Mouse (Mus musculus): ENCODE results near the gene Npm3. TPM values are rescaled to one million over a fixed set of nuclear protein-coding genes. Genes with fewer than 3 reads are reported as not detected.

Gene Npm3
- polyA plus RNA-seq, 1 experiment from 2014 or later: 7.6 TPM

DNA sequence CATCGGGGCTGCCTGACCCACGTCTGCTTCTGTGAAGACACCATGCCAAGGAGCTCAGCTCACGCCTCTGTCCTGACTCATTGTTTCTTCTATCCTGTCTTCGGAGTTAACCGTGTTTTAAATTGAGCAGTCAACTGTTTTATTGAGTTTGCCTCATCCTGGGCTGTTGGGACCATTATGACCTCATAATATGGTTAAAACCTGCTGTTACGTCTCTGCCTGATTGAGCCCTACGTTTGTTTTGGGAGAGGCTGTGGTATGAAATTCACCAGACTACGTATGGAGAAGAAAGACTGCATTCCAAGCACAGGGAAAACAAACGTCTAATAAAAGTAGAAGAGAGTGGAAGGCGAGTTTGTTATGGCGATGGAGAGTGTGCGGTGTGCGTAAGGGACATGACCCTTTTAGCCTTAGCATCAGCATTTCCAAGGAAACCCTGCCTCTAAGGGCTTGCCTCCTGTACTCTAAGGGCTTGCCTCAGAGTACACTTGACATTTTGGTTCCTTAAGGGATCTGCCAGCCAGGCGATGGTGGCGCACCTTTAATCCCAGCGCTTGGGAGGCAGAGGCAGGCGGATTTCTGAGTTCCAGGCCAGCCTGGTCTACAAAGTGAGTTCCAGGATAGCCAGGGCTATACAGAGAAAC is 34.7 kb upstream of the Npm3 start:
- 34% methylated on average over 17 of the region's 17 CpGs for WGBS
- Histone ChIP-seq H3K27me3 (no peaks in the 10 kb centered on the region), H3K4me3 (peak overlapping the region; percentile 99), H3K36me3 (peaks cover 7% of the 10 kb centered on the region; the same call in 1 of the 2 replicates), H3K9me3 (replicated peaks) (no peaks in the 10 kb centered on the region), H3K9ac (peak overlapping the region; percentile 33; the same call in 1 of the 2 replicates), H3K4me2 (replicated peaks) (peak overlapping the region; percentile 71), H3K27ac (peak overlapping the region; percentile 62), H3K4me1 (peaks cover 26% of the 10 kb centered on the region)
- ATAC-seq (ENCODE audit: low FRiP score): no peak

DNA sequence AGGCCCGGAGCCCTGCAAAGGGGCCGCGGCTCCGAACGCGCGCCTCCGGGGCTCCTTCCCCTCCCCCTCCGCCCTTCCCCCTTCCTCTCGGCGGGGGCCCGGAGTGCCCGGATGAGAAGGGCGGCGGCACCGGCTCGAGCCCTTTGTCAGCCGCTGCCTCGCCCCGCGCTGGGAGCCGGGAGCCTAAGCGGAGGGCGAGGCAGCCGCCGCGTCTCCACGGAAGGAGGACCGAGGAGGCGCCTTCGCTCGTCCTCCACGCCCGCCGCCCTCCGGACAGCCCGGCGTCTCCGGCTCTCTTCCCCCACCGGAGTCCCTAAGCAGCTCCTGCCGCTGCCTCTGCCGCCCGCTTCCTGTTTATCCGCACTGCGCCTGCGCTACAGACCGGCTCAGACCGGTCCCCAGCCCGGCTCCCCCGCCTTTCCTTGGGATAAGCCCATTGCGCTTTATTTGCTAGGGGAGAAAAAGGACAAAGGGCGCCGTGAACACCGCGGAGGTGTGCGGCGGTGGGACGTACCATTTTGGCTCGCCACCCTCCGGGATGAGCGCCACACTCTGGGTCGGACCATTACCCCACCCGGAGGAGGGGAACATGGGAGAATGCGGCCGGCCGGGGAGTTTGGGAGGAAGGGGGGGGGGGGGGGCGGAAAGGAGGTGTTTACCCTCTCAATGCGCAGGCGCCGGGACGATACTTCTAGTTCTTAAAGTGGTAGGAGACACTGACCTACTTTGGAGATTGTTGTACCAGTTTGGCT is 34.0 kb upstream of the Npm3 start, which contains the start of gene Mgea5:
Gene Mgea5, minus strand, starts transcription at position 657 of the 752 bp plus-strand sequence.
- Histone ChIP-seq H3K27me3 (no peaks in the 10 kb centered on the region), H3K36me3 (peaks cover 9% of the 10 kb centered on the region), H3K4me2 (replicated peaks) (peak within 1 kb of the TSS; percentile 71), H3K27ac (peak within 1 kb of the TSS; percentile 99), H3K9ac (peak within 1 kb of the TSS; percentile 95), H3K4me3 (peak within 1 kb of the TSS; percentile 99), H3K4me1 (peaks cover 26% of the 10 kb centered on the region), H3K9me3 (replicated peaks) (no peaks in the 10 kb centered on the region)
- peak; percentile 97 for ATAC-seq (ENCODE audit: low FRiP score)
- under 1% methylated on average over 64 of the region's 71 CpGs for WGBS

DNA sequence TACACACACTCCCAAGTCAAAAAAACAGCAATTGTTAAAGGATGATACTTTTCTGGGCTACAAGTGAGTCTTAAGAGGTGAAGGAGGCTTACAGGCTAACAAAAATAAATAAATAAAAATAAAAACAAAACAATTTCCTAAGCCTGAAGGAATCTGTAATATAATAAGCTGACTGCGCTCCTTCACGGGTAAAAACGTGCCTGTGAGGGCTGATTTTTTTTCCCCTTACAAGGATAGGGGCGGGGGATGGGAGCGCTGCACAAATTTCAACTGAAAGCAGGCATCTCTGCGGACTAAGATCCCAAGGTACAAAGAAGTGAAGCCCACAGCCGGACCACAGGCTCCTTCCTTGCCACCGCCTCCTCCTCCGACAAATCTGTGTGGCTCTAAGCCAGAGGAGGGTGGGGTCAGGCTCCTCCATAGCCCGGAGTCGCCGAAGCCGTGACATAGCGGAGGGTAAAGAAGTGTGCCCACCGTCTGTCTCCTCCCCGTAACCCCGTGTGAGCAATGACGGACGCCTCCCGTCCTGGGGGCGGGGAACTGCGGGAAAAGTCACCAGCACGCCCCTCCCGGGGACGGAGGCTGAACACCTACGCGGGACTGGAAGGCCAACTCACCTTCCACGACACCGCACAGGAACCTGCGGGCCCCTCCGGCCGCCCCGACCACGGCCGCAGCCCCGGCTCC is 33.1 kb upstream of the Npm3 start:
- ATAC-seq (ENCODE audit: low FRiP score): peak; percentile 63
- peak overlapping the region; percentile 99 for H3K27ac ChIP-seq
- peak overlapping the region; percentile 99 for H3K4me3 ChIP-seq
- under 1% methylated on average over 36 of the region's 36 CpGs for WGBS
- H3K27me3 ChIP-seq: no peaks in the 10 kb centered on the region
- peak overlapping the region; percentile 95 for H3K9ac ChIP-seq
- H3K9me3 ChIP-seq (replicated peaks): no peaks in the 10 kb centered on the region
- peaks cover 26% of the 10 kb centered on the region for H3K4me1 ChIP-seq
- H3K4me2 ChIP-seq (replicated peaks): peak overlapping the region; percentile 71
- peaks cover 18% of the 10 kb centered on the region for H3K36me3 ChIP-seq

DNA sequence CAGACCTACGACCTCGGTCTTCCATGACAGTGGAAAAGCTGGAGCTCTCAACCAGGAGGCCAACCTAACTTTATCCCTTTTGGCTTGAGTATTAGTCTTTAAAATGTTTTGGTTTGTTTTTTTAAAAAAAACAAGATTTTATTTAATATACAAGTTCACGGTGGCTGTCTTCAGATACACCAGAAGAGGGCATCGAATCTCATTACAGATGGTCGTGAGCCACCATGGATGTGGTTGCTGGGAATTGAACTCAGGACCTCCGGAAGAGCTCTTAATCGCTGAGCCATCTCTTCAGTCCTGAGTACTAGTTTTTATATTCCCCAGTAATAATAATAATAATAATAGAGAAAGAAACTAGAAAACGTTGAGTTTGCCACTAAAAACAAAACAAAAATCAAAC is 32.3 kb upstream of the Npm3 start:
- Histone ChIP-seq H3K9me3 (replicated peaks) (no peaks in the 10 kb centered on the region), H3K27ac (no peak overlapping the region), H3K4me3 (peak overlapping the region; percentile 99), H3K9ac (peak overlapping the region; percentile 95; the same call in 1 of the 2 replicates), H3K27me3 (no peaks in the 10 kb centered on the region), H3K4me1 (peaks cover 26% of the 10 kb centered on the region), H3K4me2 (replicated peaks) (peak overlapping the region; percentile 71), H3K36me3 (peaks cover 25% of the 10 kb centered on the region)
- WGBS: 64% methylated on average over 8 of the region's 8 CpGs
- no peak for ATAC-seq (ENCODE audit: low FRiP score)

DNA sequence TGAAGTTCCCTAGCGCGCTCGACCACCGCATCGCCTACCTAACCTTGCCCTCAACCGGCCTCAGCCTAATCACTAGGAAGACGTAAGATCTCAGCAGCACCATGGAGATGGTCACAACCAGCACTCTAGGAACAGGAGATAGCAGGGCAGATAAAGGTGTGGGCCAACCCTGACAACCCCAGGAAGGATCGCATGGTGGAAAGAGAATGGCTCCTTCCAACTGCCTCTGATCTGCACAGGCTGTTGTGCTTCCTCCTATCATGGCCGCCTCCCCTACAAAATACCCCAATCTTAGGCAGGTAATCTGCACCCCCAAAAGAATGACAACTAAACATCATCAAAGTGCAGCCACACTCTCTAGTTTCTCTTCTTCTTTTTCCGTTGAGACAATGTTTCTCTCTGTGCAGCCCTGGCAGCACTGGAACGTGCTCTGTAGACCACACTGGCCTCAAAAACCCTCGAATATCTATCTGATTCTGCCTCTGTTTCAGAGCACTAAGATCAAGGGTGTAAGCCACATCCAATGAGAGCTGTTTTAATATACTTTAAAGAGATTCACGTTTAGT is 31.0 kb upstream of the Npm3 start:
- H3K27ac ChIP-seq: no peak overlapping the region
- H3K4me3 ChIP-seq: 0 out of 2 replicates have a peak overlapping the region, but pooled peaks have one; percentile 99
- WGBS: 89% methylated on average over 13 of the region's 13 CpGs
- H3K36me3 ChIP-seq: peaks cover 34% of the 10 kb centered on the region
- H3K27me3 ChIP-seq: no peaks in the 10 kb centered on the region
- no peak for ATAC-seq (ENCODE audit: low FRiP score)
- H3K4me1 ChIP-seq: peaks cover 26% of the 10 kb centered on the region
- no peaks in the 10 kb centered on the region for H3K9me3 ChIP-seq (replicated peaks)
- H3K4me2 ChIP-seq (replicated peaks): peak overlapping the region; percentile 71
- no peak overlapping the region; the same call in 1 of the 2 replicates for H3K9ac ChIP-seq

DNA sequence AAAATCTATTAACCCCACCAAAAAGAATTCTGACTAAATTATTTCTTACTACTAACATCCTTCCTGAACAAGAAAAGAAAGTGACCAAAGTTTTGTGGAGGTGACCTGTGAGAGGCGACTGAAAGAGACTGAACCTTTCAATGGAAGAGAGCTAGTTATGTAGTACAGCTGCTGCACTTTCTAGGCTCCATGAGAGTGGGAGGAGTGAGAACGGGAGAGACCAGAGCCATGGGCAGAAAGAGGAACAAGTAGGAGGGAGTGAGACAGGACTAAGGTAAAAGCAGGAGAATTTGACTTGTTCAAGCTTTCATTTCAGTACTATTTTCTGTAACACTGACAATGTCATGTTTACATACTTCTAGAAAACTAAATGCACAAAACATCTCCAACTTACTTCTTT is 26.1 kb upstream of the Npm3 start:
- Histone ChIP-seq H3K27me3 (no peaks in the 10 kb centered on the region), H3K4me2 (replicated peaks) (no peak overlapping the region), H3K4me3 (no peak overlapping the region), H3K4me1 (peaks cover 6% of the 10 kb centered on the region), H3K27ac (no peak overlapping the region), H3K9me3 (replicated peaks) (no peaks in the 10 kb centered on the region), H3K9ac (no peak overlapping the region), H3K36me3 (peaks cover 81% of the 10 kb centered on the region)
- ATAC-seq (ENCODE audit: low FRiP score): no peak
- 80% methylated on average over 2 of the region's 2 CpGs for WGBS

DNA sequence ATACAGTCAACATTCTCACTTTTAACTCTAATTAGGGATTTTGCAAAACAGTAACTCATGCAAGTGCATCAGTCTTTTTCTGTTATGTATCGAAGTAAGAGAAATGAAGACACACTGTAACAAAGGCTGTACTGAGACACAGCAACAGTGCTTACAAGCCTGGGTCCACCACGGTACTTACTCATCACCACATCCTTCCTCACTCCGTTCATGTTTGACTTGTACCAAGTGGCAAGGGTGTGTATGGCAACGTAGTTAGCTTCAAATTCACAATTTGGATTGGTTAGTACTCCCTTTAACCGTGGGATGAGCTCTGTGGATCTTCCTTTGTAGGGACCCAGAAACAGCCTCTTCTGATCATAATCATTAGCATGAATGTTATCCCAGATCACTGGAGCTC is 22.1 kb upstream of the Npm3 start:
- no peak overlapping the region for H3K9ac ChIP-seq
- no peaks in the 10 kb centered on the region for H3K9me3 ChIP-seq (replicated peaks)
- no peak overlapping the region for H3K4me2 ChIP-seq (replicated peaks)
- H3K4me3 ChIP-seq: no peak overlapping the region
- 89% methylated on average over 5 of the region's 5 CpGs for WGBS
- H3K4me1 ChIP-seq: no peaks in the 10 kb centered on the region
- H3K27ac ChIP-seq: no peak overlapping the region
- no peaks in the 10 kb centered on the region for H3K27me3 ChIP-seq
- ATAC-seq (ENCODE audit: low FRiP score): no peak
- peaks cover 90% of the 10 kb centered on the region for H3K36me3 ChIP-seq

DNA sequence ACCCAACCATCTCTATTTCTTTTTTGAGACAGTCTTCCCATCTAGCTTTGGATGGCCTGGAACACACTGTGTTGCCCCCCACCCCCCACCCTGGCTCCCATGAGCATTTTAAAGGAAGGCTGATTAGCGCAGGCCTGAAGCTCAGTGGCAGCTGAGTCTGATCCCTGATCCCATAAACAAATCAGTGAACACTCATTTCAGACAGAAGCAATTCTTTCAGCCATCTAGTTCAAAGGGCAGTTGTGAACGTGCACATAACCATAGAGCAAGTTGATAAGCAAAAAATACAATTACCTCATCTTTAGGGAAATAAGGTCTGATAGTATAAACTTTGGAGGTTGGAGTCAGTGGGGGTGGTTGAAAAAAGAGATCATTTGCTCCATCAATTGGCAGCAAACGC is 11.4 kb upstream of the Npm3 start:
- H3K36me3 ChIP-seq: peaks cover 91% of the 10 kb centered on the region
- 95% methylated on average over 3 of the region's 3 CpGs for WGBS
- ATAC-seq (ENCODE audit: low FRiP score): no peak

DNA sequence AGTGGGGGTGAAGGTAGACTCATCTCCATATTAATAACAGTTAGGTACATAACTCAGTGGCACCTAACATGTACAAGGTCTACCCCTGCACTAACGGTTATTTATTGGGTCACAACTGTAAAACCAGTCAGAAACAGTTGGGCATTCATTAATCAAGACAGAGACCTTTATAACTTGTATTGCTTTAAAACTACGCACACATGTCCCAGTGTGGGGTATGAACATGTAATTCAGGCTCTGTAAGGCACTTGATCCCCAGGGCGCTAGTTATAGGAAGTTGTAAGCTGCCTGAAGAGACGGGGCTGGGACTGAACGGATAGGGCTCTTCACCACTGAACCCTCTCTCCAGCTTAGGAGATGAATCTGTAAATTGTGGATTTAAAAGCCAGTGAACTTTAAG is 9.3 kb upstream of the Npm3 start:
- no peak overlapping the region for H3K27ac ChIP-seq
- H3K4me3 ChIP-seq: no peak overlapping the region
- H3K4me2 ChIP-seq (replicated peaks): no peak overlapping the region
- ATAC-seq (ENCODE audit: low FRiP score): no peak
- no peak overlapping the region for H3K9ac ChIP-seq
- 94% methylated on average over 5 of the region's 5 CpGs for WGBS
- H3K9me3 ChIP-seq (replicated peaks): no peaks in the 10 kb centered on the region
- H3K36me3 ChIP-seq: peaks cover 91% of the 10 kb centered on the region
- no peaks in the 10 kb centered on the region for H3K4me1 ChIP-seq
- no peaks in the 10 kb centered on the region for H3K27me3 ChIP-seq

More for the DNA sequence above, 11.4 kb upstream of the Npm3 start:
- Histone ChIP-seq H3K9ac (no peak overlapping the region), H3K4me2 (replicated peaks) (no peak overlapping the region), H3K27me3 (no peaks in the 10 kb centered on the region), H3K9me3 (replicated peaks) (no peaks in the 10 kb centered on the region), H3K4me1 (no peaks in the 10 kb centered on the region), H3K4me3 (no peak overlapping the region), H3K27ac (no peak overlapping the region)

DNA sequence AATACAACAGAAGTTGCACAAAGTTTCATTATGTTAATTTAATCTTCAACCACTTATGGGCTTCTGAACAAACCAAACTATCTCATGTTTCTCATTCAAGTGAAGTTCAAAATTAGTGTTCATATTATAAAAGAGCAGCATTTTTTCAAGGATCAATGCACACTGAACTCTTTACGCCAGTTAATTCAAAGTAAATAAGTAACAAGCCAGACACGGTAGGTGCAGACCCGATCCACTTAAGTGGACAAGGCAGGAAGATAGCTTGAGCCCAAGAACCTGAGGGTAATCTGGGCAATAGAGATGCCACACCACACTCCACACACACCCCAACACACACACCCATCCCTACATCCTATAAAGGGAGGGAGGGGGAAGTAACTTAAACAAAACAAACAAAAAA is 4.2 kb upstream of the Npm3 start:
- Histone ChIP-seq H3K9ac (no peak overlapping the region), H3K27me3 (0 out of 2 replicates have a peak, but pooled peaks cover 1% of the 10 kb centered on the region), H3K9me3 (replicated peaks) (no peaks in the 10 kb centered on the region), H3K4me2 (replicated peaks) (no peak overlapping the region), H3K4me1 (peaks cover 8% of the 10 kb centered on the region), H3K36me3 (peaks cover 66% of the 10 kb centered on the region), H3K27ac (no peak overlapping the region), H3K4me3 (no peak overlapping the region)
- 92% methylated on average over 3 of the region's 3 CpGs for WGBS
- no peak for ATAC-seq (ENCODE audit: low FRiP score)

DNA sequence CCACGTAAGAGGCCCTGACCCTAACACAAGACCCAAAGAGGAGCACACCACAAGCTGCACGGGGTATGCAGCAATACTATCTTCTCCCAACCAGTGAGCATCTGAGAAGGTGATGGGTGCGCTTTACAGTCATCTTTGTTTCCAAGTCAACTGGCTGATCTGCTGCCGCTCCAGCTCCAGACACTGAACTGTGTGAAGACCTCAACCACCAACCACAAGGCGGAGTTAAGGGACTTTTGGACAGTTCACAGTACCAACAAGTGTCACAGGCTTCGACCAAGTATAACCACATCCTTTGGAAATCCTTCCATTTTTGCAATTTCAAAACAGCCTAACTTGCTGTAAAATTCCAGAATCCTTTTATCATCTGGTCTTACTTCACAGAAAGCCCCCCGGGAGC is 2.5 kb upstream of the Npm3 start:
- Histone ChIP-seq H3K9ac (no peak overlapping the region), H3K36me3 (peaks cover 50% of the 10 kb centered on the region), H3K4me1 (peaks cover 18% of the 10 kb centered on the region), H3K27ac (no peak overlapping the region), H3K4me2 (replicated peaks) (no peak overlapping the region), H3K4me3 (no peak overlapping the region), H3K27me3 (peaks cover 15% of the 10 kb centered on the region), H3K9me3 (replicated peaks) (no peaks in the 10 kb centered on the region)
- no peak for ATAC-seq (ENCODE audit: low FRiP score)
- 91% methylated on average over 7 of the region's 7 CpGs for WGBS

DNA sequence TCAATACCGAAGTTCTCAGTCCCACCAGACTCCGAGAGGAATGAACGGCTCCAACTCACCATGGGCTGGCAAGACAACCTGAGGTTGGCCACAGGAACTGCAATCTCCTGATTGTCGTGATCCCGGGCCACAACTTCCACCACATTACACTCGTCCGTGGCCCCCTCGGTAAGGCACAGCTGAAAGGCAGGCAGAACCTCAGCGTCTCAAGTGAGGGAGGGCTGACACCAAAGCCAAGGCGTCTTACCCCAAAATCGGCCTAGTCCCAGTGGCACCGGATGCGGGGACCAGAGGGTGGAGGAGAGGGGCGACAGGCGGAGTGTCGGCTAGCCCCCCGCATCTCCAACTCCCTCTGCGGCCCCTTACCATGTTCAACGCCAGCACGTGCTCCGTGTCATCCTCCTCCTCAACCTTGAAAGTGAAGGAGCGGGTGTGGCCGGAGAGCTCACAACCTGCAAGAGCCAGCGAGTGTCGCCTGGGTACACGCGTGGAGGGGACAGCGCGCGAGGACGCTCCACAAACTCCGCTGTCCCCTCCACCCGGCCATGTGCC is 624 bp downstream of the Npm3 start:
- WGBS: 4% methylated on average over 33 of the region's 33 CpGs
- Histone ChIP-seq H3K36me3 (peaks cover 20% of the 10 kb centered on the region), H3K27me3 (peaks cover 46% of the 10 kb centered on the region), H3K4me2 (replicated peaks) (peak overlapping the region; percentile 95), H3K27ac (no peak overlapping the region), H3K9ac (peak overlapping the region; percentile 89), H3K4me1 (peaks cover 29% of the 10 kb centered on the region), H3K4me3 (peak overlapping the region; percentile 91), H3K9me3 (replicated peaks) (no peaks in the 10 kb centered on the region)
- ATAC-seq (ENCODE audit: low FRiP score): peak; percentile 37; the same call in 1 of the 2 replicates
